Mouse (Mus musculus) hindbrain, embryonic 12.5 days (tissue): ENCODE data around the gene 1700102P08Rik. TPM values are rescaled to one million over a fixed set of nuclear protein-coding genes. Genes with fewer than 3 reads are reported as not detected.

Experiments used
- ATAC-seq: fragments of 200-750 bp; cut with Nextera tagmentation; 2 replicates; pipeline ENCODE4 v1.8.0; 2017; ENCODE audit warnings: moderate TSS enrichment; ENCODE audit not compliant: low FRiP score
- H3K27ac ChIP-seq: fragments of 300-500 bp; sonication (generic); 2 replicates; pipeline ENCODE4 v1.5.1; 2016; ENCODE audit warnings: mild to moderate bottlenecking
- H3K27me3 ChIP-seq: fragments of 300-500 bp; sonication (generic); 2 replicates; pipeline ENCODE4 v1.6.1; 2016; ENCODE audit warnings: mild to moderate bottlenecking
- H3K36me3 ChIP-seq: fragments of 300-500 bp; sonication (generic); 2 replicates; pipeline ENCODE4 v1.6.1; 2016; ENCODE audit warnings: mild to moderate bottlenecking
- H3K4me1 ChIP-seq: fragments of 300-500 bp; sonication (generic); 2 replicates; pipeline ENCODE4 v1.6.1; 2016
- H3K4me2 ChIP-seq: fragments of 300-500 bp; sonication (generic); replicated peaks from 2 replicates; pipeline ENCODE4 v1.6.1; 2016; ENCODE audit warnings: mild to moderate bottlenecking
- H3K4me3 ChIP-seq: fragments of 300-500 bp; sonication (generic); 2 replicates; pipeline ENCODE4 v1.5.1; 2016; ENCODE audit warnings: mild to moderate bottlenecking
- H3K9ac ChIP-seq: fragments of 300-500 bp; sonication (generic); 2 replicates; pipeline ENCODE4 v1.6.1; 2016; ENCODE audit warnings: mild to moderate bottlenecking, moderate library complexity
- H3K9me3 ChIP-seq: fragments of 300-500 bp; sonication (generic); replicated peaks from 2 replicates; pipeline ENCODE4 v1.6.1; 2016; ENCODE audit warnings: mild to moderate bottlenecking
- WGBS: fragments of 180-500 bp; shearing (Covaris S2); methylation state at CpG from one replicate; pipeline ENCODE4 v1.1.7; 2016; 5-methylcytosine and 5-hydroxymethylcytosine counted together
- polyA plus RNA-seq: library from polyadenylated mRNA; unstranded; fragments of >200 nt; fragmentation: Nextera tagmentation; extraction: Ambion mirVana; gene quantifications from 2 replicates; pipeline ENCODE4 v1.2.1, GENCODE M21; 2016

The 1700102P08Rik gene
- polyA plus RNA-seq = 1.7 and 2.5 TPM in 2 replicates

DNA sequence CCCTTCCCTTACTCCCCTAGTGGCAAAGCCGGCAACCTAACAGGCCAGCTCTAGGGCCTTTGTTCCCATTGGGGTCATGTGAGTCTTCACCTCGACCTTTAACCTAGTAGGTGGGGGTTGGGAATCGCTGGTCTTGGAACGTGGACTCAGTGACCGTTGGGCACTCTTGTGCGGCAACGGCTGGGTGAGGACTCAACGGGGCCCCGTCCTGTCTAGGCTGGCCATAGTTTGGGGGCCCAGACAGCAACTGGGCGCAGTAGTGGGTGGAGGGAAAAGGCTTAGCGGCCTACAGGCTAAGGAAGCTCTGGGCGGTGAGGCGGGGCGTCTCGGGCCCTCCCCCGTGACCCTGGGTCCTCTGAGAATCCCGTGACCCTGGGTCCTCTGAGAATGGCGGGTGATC is at the start of gene 1700102P08Rik:
1700102P08Rik (plus strand) TSS at position 130 of the 400 bp plus-strand sequence.
- Histone ChIP-seq H3K9me3 (no peaks in the 10 kb centered on the region), H3K9ac (no peak within 1 kb of the TSS), H3K27me3 (no peaks in the 10 kb centered on the region), H3K4me3 (no peak within 1 kb of the TSS), H3K27ac (no peak within 1 kb of the TSS), H3K4me1 (no peaks in the 10 kb centered on the region), H3K4me2 (no peak within 1 kb of the TSS), H3K36me3 (peaks cover 57% of the 10 kb centered on the region)
- ATAC-seq = no peak
- 54% methylated on average over 18 of the region's 18 CpGs for WGBS

DNA sequence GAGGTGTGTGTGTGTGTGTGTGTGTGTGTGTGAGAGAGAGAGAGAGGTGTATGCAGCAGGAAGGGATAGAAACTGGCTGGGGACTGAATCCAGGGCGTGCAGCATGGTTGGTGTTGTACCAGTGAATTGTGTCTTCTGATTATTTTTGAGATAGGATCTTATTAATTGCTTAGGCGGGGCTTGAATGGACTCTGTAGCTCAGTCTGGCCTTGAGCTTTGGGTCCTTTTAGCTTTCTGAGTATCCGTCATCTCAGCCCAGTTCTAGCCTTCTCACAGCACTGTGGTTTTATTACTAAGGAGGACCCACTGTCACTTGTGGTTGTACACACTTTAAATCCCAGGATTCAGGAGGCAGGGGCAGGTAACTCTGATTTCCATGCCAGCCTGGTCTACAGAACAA is 49.3 kb upstream of the 1700102P08Rik start:
- 85% methylated on average over 3 of the region's 3 CpGs for WGBS
- Histone ChIP-seq H3K36me3 (no peaks in the 10 kb centered on the region), H3K27me3 (no peaks in the 10 kb centered on the region), H3K9me3 (no peaks in the 10 kb centered on the region), H3K9ac (no peak overlapping the region), H3K4me2 (no peak overlapping the region), H3K4me1 (peaks cover 20% of the 10 kb centered on the region), H3K4me3 (no peak overlapping the region), H3K27ac (no peak overlapping the region)
- ATAC-seq = no peak

DNA sequence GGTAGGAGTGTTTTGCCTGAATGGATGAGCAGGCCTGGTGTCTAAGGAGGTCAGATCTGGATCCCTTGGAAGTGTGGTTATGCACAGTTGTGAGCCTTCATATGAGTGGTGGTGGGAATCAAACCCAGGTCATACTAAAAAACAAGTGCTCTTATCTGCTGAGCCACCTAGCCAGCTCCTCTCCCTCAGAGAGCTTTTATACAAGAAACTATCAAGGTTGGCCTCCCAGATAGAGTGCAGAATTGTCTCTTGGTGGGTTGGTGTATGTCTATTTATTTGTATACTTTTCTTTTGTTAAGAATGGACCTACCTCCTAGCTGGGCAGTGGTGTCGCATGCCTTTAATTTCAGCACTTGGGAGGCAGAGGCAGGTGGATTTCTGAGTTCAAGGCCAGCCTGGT is 48.8 kb upstream of the 1700102P08Rik start:
- no peak overlapping the region for H3K4me3 ChIP-seq
- H3K4me2 ChIP-seq = no peak overlapping the region
- H3K9ac ChIP-seq = no peak overlapping the region
- H3K36me3 ChIP-seq = no peaks in the 10 kb centered on the region
- 100% methylated on average over 1 of the region's 1 CpGs for WGBS
- H3K27ac ChIP-seq = no peak overlapping the region
- no peaks in the 10 kb centered on the region for H3K9me3 ChIP-seq
- peaks cover 22% of the 10 kb centered on the region for H3K4me1 ChIP-seq
- no peak for ATAC-seq
- H3K27me3 ChIP-seq = no peaks in the 10 kb centered on the region

DNA sequence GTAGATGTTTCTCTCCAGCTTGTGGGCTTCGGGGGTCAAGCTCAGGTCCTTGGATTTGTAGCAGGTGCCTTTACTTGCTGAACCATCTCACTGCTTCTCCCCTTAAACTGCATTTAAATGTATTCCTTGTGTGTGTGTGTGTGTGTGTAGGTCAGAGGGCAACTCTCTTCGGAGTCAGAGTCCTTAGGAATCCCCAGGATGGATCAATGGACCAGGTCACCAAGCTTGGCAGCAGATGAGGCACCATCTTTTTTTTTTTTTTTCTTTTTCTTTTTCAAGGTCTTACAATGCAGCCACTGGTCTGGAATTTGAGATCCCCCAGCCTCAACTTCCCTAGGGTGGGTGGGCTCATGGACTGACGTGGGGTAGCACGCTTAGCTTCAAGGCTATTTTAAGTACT is 48.1 kb upstream of the 1700102P08Rik start:
- Histone ChIP-seq H3K9me3 (no peaks in the 10 kb centered on the region), H3K9ac (no peak overlapping the region), H3K27ac (no peak overlapping the region), H3K27me3 (no peaks in the 10 kb centered on the region), H3K36me3 (no peaks in the 10 kb centered on the region), H3K4me2 (no peak overlapping the region), H3K4me1 (peaks cover 28% of the 10 kb centered on the region), H3K4me3 (no peak overlapping the region)
- ATAC-seq = no peak
- WGBS = 80% methylated on average over 4 of the region's 4 CpGs

DNA sequence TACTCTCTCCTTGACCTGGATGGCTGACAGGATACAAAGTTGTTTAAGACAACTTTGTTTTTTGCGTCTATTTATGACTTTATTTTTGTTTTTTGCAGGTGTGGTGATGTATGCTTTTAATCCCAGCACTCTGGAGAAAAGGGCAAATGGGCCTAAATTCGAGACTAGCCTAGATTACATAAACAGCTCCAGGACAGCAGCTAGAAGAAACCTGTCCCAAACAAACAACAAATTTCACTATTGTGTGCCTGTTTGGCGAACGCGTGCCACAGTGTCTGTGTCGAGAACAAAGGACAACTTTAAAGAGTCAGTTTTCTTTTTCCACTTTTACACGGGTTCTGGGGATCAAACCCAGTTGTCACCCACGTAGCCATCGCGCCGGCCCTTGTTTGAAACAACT is 45.6 kb upstream of the 1700102P08Rik start:
- 0 out of 2 replicates have a peak, but pooled peaks have one; percentile 1 for ATAC-seq
- Histone ChIP-seq H3K9ac (peak overlapping the region; percentile 80), H3K4me2 (peak overlapping the region; percentile 87), H3K4me3 (peak overlapping the region; percentile 91), H3K4me1 (peaks cover 16% of the 10 kb centered on the region), H3K36me3 (peaks cover 16% of the 10 kb centered on the region), H3K9me3 (no peaks in the 10 kb centered on the region), H3K27ac (peak overlapping the region; percentile 96), H3K27me3 (no peaks in the 10 kb centered on the region)
- WGBS = 5% methylated on average over 11 of the region's 11 CpGs

DNA sequence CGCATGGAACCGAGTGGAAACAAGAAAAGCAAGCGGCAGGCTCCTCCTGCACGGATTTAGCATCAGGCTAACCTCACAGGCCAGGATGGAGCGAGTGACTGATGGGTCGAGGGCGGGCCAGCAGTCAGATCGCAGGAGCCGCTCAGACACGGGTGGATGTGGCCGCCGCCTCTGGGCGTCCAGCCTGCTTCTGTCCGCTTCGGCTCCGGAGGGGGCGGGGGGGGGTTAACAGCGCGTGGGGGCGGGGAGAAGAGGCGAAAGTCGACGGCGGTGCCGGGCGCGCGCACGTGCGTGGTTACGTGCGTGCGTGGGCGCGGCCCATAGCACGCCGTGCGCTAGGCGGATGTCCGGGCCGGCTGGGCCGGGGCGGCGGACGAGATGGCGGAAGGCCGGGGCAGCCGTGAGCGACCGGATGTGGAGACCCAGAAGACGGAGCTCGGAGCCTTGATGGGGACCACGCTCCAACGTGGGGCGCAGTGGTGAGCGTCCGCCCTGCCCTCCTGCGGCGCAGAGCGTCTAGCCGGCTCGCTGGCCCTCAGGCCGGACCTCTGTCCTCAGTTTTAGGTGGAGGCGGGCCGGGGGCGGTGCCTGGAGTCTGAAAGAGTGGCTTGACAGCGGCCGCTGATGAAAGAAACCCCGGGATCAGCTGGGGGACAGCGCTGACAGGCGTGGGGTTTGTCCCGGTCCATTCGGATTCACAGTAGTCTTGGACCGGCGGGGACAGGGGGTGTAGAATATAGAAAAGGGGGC is 44.9 kb upstream of the 1700102P08Rik start, which contains the start of gene Usp4:
Usp4 (plus strand) TSS at position 314 of the 750 bp plus-strand sequence.
- Histone ChIP-seq H3K27me3 (no peaks in the 10 kb centered on the region), H3K36me3 (peaks cover 23% of the 10 kb centered on the region), H3K9me3 (no peaks in the 10 kb centered on the region), H3K9ac (peak within 1 kb of the TSS; percentile 80), H3K4me2 (peak within 1 kb of the TSS; percentile 87), H3K27ac (peak within 1 kb of the TSS; percentile 96), H3K4me3 (peak within 1 kb of the TSS; percentile 91), H3K4me1 (peaks cover 16% of the 10 kb centered on the region)
- under 1% methylated on average over 68 of the region's 75 CpGs for WGBS
- ATAC-seq = peak; percentile 96

DNA sequence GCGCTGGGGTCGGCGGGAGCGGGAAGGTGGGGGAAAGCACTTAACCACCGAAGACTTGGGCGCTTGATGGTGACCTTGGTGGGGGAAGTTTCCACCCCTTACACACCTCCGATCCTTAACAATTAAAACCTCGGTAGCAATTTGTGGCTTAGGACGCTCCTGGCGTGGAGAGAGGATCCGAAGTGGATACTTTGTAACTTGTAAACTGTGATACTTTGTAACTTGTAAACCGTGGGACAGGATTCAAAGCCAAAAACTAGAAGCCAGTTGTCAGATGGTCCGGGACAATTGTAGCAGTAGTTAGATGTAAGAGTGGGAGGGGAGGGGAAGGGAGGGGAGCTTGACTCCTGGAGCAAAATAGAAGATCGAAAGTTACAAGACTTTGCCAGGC is 44.3 kb upstream of the 1700102P08Rik start:
- Histone ChIP-seq H3K4me2 (peak overlapping the region; percentile 87), H3K4me3 (peak overlapping the region; percentile 91), H3K27me3 (no peaks in the 10 kb centered on the region), H3K9ac (peak overlapping the region; percentile 80), H3K9me3 (no peaks in the 10 kb centered on the region), H3K36me3 (peaks cover 29% of the 10 kb centered on the region), H3K4me1 (peaks cover 16% of the 10 kb centered on the region), H3K27ac (peak overlapping the region; percentile 96; the same call in 1 of the 2 replicates)
- 6% methylated on average over 14 of the region's 14 CpGs for WGBS
- no peak for ATAC-seq

DNA sequence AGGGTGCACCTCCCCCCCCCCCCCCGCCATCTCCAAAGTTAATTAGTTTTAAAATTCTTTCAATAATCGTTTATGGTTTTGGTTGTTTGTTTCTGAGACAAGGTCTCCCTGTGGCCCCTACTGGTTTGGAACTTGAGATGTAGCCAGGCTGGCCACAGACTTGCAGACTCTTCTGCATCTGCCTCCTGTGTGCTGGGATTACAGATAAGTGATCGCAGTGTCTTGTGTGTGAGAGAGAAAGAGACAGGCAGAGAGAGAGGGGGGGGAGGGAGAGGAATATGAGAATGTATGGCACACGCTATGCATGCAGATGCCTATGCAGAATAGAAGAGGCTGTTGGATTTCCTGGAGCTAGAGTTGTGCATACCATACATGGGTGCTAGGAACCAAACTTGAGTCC is 42.9 kb upstream of the 1700102P08Rik start:
- WGBS = 91% methylated on average over 4 of the region's 4 CpGs
- no peak overlapping the region for H3K4me2 ChIP-seq
- H3K36me3 ChIP-seq = peaks cover 42% of the 10 kb centered on the region
- no peak overlapping the region for H3K4me3 ChIP-seq
- no peak overlapping the region for H3K27ac ChIP-seq
- peaks cover 16% of the 10 kb centered on the region for H3K4me1 ChIP-seq
- no peak for ATAC-seq
- H3K9ac ChIP-seq = no peak overlapping the region
- H3K27me3 ChIP-seq = no peaks in the 10 kb centered on the region
- no peaks in the 10 kb centered on the region for H3K9me3 ChIP-seq

DNA sequence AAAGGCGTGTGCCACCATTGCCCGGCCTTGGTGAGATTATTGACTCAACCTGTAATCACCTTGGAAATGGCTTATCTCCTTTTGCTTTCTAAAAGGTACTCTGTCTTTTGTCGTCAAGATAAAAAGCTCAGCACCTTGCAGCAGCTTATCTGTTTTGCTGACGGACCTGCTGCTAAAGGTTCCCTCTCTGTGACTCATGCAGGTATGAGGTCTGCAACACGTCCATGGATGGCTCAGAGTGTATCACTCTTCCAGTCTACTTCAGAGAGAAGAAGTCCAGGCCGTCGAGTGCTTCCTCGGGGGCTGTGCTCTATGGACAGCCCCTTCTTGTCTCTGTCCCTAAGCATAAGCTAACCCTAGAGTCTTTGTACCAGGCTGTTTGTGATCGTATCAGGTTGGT is 14.4 kb upstream of the 1700102P08Rik start:
- no peak overlapping the region for H3K4me2 ChIP-seq
- H3K9me3 ChIP-seq = no peaks in the 10 kb centered on the region
- H3K9ac ChIP-seq = no peak overlapping the region
- H3K36me3 ChIP-seq = peaks cover 88% of the 10 kb centered on the region
- no peak for ATAC-seq
- H3K4me1 ChIP-seq = no peaks in the 10 kb centered on the region
- H3K27ac ChIP-seq = no peak overlapping the region
- WGBS = 96% methylated on average over 9 of the region's 9 CpGs
- H3K4me3 ChIP-seq = no peak overlapping the region
- H3K27me3 ChIP-seq = no peaks in the 10 kb centered on the region

DNA sequence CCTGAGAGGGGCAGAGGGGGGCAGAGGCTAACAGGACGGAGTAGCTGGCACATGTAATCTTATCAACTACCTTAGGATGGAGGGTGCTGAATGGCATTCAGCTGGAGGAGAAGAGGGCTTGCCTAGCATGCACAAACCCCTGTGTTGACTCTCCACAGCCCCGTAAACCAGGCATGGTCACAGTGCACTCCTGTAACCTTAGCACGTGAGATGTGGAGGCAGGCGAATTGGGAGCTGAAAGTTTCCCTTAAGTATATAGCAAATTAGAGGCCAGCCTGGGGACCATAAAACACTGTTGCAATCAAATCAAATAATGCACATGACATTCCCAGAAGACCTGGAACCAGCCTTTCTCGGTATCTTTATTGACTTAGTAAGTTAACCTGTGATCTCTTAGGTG is 13.9 kb upstream of the 1700102P08Rik start:
- 94% methylated on average over 5 of the region's 5 CpGs for WGBS
- ATAC-seq = no peak

DNA sequence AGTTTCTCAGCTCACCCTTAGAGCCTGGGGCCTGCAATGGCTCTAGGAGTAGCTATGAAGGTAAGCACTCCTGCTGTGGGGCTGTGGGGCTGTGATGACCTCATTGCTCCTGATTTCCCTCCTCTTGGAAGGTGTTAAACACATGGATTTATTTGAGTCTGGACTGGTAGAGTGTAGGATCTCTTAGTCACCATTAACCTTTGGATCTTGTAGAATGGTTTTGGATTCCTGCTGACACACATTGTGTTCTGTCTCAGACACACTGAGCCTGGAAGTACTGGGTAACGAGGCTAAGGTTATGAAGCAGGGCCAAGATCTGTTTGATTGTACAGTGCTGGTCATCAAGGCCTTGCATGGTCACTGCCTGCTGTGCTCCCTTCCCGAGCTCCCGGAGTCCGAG is 13.3 kb upstream of the 1700102P08Rik start:
- 95% methylated on average over 4 of the region's 4 CpGs for WGBS
- Histone ChIP-seq H3K4me1 (no peaks in the 10 kb centered on the region), H3K36me3 (peaks cover 88% of the 10 kb centered on the region), H3K27me3 (no peaks in the 10 kb centered on the region), H3K4me2 (no peak overlapping the region), H3K9ac (no peak overlapping the region), H3K9me3 (no peaks in the 10 kb centered on the region), H3K4me3 (no peak overlapping the region), H3K27ac (no peak overlapping the region)
- no peak for ATAC-seq

More for the DNA sequence above, 13.9 kb upstream of the 1700102P08Rik start:
- Histone ChIP-seq H3K9me3 (no peaks in the 10 kb centered on the region), H3K9ac (no peak overlapping the region), H3K27ac (no peak overlapping the region), H3K36me3 (peaks cover 88% of the 10 kb centered on the region), H3K4me3 (no peak overlapping the region), H3K4me2 (no peak overlapping the region), H3K27me3 (no peaks in the 10 kb centered on the region), H3K4me1 (no peaks in the 10 kb centered on the region)

DNA sequence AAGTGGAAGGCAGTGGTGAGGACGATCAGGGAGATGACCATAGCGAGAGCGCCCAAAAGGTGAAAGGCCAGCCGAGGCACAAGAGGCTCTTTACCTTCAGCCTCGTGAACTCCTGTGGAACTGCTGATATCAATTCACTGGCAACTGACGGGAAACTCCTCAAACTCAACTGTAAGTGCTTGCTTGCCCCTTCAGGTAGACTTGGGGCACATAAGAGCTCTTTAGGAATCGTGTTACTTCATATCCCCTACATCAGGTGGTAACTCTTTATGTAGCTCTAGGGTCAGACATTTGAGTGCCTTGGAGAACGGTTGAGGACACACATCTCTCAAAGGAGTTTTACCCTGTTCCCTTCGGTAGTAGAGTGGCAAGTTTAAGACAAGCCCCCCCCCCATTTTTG is 11.2 kb upstream of the 1700102P08Rik start:
- 96% methylated on average over 9 of the region's 9 CpGs for WGBS
- no peak overlapping the region for H3K4me2 ChIP-seq
- H3K4me1 ChIP-seq = no peaks in the 10 kb centered on the region
- ATAC-seq = no peak
- H3K27me3 ChIP-seq = no peaks in the 10 kb centered on the region
- H3K36me3 ChIP-seq = peaks cover 89% of the 10 kb centered on the region
- H3K9me3 ChIP-seq = no peaks in the 10 kb centered on the region
- H3K9ac ChIP-seq = no peak overlapping the region
- no peak overlapping the region for H3K4me3 ChIP-seq
- no peak overlapping the region for H3K27ac ChIP-seq

DNA sequence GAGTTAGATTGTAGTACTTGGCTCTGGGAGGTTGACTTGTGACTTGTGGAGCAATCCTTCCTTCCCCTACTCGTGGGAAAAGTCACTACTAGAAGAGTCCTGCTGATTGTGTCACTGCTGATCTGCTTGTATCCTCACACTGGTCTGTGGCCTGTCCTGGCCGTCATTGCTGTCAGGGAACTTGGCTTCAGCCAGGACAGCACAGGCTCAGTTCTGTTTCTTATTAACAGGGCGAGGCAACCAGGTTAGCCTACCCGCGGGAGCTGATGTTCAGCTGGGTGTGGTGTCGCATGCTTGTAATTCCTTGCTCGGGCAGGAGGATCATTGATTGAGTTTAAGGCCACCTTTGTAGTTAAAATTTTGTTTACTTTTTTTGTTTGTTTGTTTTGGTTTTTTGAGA is 7.6 kb upstream of the 1700102P08Rik start:
- 86% methylated on average over 7 of the region's 7 CpGs for WGBS
- Histone ChIP-seq H3K27me3 (no peaks in the 10 kb centered on the region), H3K9me3 (no peaks in the 10 kb centered on the region), H3K36me3 (peaks cover 93% of the 10 kb centered on the region), H3K4me2 (no peak overlapping the region), H3K9ac (no peak overlapping the region), H3K4me1 (no peaks in the 10 kb centered on the region), H3K4me3 (no peak overlapping the region), H3K27ac (no peak overlapping the region)
- no peak for ATAC-seq
